Mouse (Mus musculus) lung, postnatal 10 days (tissue): ENCODE results near the gene Nenf.
A peak's percentile ranks its signal among the peaks of the same experiment; 100 is the strongest.

Experiments
- DNase-seq: peaks from one replicate; pipeline ENCODE4 v3.0.0; 2021

Gene Nenf

GRCm38 (mm10) chr1:191317591-191318196 is at the start of gene Nenf:
Nenf (minus strand) TSS chr1:191318194.
- DNase-seq: peak; percentile 88

- peak; percentile 47 for DNase-seq
Measured at GRCm38 (mm10) chr1:191364477-191364876, 46.5 kb upstream of the Nenf start.

DNA sequence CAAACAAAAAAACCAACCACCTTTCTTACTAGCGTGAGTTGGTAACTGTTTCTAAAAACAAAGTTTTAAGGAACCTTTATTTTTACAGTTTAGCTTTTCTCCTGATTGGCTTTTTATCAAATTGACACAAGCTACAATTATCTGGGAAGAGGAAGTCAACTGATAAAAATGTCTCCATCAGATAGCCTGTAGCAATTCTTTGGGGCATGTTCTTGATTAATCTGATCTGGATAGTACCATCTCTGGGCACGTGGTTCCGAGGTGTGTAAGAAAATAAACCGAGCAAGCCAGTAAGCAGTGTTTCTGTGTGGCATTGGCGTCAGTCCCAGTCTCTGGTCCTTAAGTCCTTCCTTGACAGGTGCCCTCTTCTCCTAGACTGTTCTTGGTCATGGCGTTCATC is 44.4 kb upstream of the Nenf start:
- DNase-seq: no peak

- no peak for DNase-seq
Measured at GRCm38 (mm10) chr1:191359478-191359877, 41.5 kb upstream of the Nenf start.

DNA sequence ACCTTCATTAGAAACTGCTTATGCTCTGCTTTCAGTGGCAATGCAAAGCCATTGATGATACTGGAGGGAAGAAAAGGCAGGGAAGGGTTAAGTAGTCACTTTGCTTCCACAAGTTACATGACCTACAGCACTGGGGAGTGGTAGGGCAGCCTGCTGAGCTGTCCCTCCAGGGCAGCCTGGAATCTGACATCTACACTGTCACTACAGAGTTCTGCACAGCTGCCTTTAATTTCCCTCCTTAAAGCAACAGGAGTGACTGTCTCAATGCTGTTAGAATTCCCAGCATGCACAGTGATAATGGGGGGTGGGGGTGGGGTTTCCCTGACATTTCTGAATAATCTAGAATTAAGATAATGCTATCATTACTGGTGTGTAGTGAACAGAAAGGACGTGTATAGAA is 38.9 kb upstream of the Nenf start:
- no peak for DNase-seq

DNA sequence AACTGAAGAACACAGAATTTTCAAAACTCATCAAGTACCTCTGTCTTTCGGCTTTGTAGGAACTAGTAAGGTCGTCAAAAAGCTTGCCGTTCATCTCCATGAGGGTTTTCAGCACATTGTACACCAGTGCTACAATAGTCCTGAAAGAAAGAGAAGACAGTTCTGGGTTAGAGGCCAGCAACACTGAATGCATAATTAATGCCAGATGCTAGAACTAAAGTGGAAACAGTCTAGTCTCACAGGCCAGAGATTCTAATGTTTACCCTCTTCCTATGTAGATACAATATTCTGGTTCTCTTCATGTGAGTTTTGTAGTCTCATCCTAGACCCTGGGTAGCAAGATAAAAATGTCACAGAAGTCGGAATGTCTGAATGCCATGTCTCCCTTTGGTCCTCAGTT is 35.8 kb upstream of the Nenf start:
- DNase-seq: no peak

- DNase-seq: peak; percentile 81
Measured at GRCm38 (mm10) chr1:191352786-191353488, 34.9 kb upstream of the Nenf start.

- no peak for DNase-seq
Measured at GRCm38 (mm10) chr1:191350355-191350754, 32.4 kb upstream of the Nenf start.

DNA sequence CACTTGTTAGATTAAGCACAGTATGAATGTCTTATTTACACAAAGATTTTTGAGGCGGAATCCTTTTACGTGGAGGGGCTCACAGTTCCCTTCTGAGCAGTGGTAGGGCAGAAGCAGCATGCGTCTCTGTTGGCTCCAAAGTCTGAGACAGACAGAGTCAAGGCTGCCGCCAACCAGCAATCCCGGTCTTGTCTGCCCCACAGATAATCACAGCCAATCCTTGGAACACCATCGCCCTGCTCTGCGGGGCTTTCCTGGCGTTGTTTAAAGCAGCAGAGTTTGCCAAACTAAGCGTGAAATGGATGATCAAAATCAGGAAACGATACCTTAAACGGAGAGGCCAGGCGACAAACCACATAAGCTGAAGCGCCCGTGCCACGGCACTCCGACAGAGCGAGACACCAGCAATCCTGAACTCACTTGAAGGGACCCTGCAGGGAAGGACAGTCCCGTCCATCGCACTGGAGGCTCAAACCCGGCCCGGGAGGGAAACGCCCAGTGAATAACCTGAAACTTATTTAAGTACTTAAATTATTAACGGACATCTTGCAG is 31.6 kb upstream of the Nenf start:
- DNase-seq: peak; percentile 16

- DNase-seq: peak; percentile 21
Measured at GRCm38 (mm10) chr1:191348996-191349395, 31.0 kb upstream of the Nenf start.

DNA sequence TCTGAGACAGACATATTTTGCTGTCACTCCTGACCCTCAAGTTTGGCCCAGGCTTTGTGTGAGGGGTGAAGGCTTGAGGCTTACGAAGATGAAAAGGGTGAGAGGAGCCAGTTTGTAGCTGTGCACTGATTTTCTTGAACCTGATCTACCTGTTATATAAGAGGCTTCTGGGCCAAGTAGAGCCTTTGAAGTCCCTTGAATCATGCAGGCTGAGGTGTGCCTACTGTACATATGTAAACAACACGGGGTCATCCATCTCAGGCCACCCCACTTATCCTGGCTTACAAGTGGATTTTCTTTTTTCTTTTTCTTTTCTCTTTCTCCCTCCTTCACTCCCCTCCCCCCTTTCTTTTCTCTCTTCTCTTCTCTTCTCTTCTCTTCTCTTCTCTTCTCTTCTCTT is 30.6 kb upstream of the Nenf start:
- no peak for DNase-seq

DNA sequence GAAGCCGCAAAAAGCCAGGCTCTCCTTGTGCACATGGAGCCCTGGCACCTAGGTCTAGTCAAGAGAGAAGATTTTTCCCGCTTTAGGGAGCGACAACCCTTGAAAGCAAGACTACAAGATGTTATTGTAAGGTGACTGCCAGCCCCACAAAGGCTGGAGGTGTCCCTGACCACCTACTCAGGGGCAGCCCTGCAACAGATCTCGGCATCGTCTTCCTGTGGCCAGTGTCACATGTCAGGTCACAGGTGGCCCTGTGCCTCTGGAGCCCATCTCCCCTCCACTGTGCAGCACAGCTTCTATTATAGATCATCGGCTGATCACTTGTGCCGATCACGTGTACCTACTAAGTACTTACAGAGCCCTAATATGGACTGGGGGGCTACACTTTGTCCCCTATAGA is 29.6 kb upstream of the Nenf start:
- DNase-seq: no peak

DNA sequence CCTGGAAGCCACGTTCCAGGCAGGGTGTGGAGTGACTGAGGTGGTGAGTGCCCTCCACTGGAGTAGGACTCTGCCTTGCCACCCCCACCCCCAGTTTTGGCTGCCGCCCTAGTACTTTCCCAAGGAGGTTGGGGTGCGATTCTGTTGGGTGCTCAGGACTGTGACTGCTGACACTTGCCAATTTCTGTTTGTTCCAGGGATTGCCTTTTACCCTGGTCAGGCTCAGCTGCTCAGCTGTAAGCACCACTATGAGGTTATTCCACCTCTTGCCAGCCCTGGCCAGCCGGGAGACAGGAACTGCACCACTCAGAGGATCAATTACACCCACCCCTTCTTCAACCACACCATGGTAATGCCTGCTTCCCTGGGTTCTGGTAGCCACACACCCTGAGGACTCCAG is 22.5 kb upstream of the Nenf start:
- no peak for DNase-seq

GRCm38 (mm10) chr1:191339876-191340275 is 21.9 kb upstream of the Nenf start:
- DNase-seq: no peak

DNA sequence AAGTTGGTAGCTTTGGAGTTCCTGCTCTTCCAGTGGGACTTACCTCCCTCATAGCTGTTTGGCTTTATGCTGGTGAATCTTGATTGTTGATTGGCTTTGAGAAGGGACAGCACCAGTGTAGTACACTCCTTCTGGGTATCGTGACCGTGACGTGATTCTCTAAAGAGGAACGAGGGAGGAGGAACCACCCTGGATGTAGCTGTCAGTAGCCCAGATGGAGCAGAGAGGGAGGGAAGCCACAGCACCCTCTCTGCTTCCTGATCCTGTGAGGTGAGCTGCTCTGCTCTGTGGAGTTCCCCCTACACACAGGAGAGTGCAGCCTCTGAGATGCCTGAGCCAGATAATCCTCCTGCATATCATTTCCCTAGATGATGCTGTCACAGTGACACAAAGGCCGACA is 16.5 kb upstream of the Nenf start:
- no peak for DNase-seq

DNA sequence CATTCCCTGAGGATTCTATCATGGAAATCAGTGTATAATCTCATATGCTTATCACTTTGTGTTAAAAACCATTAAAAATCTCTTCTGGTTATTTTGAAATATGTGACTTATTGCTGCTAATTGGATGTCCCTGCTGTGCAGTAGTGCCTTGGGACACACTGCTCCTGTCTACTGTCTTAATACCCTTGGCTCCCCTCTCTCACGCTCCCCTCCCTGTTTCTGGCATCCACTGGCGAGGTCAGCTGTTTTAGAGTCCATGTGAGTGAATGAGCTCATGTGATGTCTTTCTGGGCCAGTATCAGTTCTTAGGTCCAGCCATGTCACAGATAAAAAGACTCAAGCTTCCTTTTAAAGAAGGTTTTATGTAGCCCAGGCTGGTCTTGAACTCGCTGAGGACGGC is 12.4 kb upstream of the Nenf start:
- DNase-seq: peak; percentile 61

- no peak for DNase-seq
Measured at GRCm38 (mm10) chr1:191328019-191328441, 10.0 kb upstream of the Nenf start.

DNA sequence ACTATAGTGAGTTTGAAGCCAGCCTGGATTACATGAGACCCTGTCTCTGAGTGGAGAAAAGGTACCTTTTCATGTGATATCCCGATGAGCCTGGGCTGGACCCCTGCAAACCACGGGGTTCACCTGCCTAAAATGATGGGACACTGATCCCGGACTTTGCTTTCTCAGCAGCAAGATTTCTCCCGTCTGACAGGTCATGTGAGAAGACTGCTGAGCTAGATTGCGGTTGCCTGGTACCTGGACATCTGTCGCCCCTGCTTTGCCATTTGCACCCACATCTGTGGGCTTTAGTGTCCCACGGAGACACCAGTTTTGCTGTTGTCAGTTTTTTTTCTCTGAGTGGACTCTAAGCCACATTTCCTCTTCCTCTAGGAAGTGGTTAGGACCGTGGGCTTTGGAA is 9.3 kb upstream of the Nenf start:
- no peak for DNase-seq

DNA sequence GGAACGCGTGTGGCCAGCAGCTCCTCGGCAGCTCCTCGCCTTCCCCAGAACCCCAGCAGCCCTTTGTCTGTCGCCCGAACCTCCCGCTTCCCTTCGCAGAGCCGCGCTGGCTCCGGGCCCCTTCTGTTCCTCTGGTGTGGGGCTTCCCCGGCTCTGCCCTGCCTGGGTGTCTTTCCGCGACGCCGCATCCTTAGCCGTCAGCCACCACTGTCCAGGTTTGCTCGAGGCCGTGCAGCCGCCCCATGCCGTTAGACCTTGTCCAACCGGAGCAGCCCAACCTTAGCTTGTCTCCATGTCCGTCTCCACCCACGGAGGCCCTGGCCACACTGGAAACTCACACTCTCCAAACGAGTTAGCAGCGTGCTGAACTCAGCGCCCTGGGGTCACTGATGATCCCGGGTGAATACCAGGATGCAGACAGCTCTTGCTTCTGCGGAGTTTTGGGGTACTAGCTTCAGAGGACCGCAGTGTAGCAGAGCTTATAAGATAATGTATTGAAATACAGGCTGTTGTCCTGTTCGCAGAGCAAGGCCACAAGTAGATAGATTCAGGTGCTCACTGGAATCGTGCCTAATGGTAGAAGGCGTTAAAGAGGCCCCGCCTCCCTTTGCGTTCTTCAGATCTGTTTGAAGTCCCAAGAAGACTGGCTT is 8.4 kb upstream of the Nenf start:
- DNase-seq: peak; percentile 59

DNA sequence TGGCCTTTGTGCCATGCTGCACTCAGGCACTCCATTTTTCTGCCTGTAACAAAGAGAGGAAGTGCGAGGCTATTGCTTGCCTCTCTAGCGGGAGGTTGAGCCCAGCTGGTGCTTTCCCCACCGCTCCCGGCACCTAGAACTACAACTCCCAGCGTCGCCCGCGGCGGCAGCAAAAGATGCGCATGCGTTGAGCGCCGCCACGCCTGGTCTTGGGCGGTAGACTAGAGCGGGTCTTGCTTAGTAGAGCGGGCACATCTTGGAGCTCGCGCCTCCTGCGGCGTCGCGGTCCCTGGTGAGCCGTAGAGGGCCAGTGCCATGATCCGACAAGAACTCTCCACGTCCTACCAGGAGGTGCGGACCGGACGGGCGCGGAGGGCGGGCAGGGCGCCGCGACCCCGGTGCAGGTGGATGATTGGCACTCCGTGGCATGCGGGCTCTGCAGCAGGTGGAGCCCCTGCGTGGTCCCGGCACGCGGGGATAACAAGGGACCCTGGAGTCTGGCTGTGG is 7.8 kb upstream of the Nenf start, which contains the start of gene Tmem206:
TSS of gene Tmem206 (plus strand) at position 187 of the 507 bp plus-strand sequence.
- peak; percentile 97 for DNase-seq

- no peak for DNase-seq
Measured at GRCm38 (mm10) chr1:191324733-191325590, 7.0 kb upstream of the Nenf start.

- no peak for DNase-seq
Measured at GRCm38 (mm10) chr1:191323381-191323780, 5.4 kb upstream of the Nenf start.

DNA sequence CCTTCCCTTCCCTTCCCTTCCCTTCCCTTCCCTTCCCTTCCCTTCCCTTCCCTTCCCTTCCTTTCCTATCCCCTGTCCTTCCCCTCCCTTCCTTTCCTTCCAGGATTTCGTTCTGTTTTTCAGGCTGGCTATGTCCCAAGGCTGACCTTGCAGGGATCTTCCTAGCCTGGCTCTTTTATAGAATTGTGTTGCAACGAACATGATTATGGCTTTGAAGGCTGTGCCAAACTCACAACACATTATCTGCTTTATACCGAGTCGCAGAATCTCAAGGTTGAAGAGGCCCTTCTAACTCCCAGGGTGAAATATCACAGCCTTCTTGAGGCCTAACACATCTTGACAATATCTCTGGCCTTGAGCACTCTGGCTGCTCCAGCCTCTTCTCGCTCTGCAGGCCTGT is 692 bp upstream of the Nenf start:
- DNase-seq: peak; percentile 52
